Mouse (Mus musculus) G1E-ER4 (cell line): ENCODE data around the gene Taok3. TPM values are rescaled to one million over a fixed set of nuclear protein-coding genes. Genes with fewer than 3 reads are reported as not detected.

Experiments used
- GATA1 ChIP-seq: IDR thresholded peaks from one replicate; pipeline ENCODE4 v1.8.0; 2012; ENCODE audit warnings: low read length, inconsistent platforms
- polyA plus RNA-seq: library from polyadenylated mRNA; stranded (reverse); fragments of >175 nt; gene quantifications from 2 replicates; pipeline ENCODE4 v1.2.3, GENCODE M21; 2012

Gene Taok3
- polyA plus RNA-seq, 1 experiment: 59.0 TPM

- TF ChIP-seq GATA1: no peak
Measured at GRCm38 (mm10) chr5:117282360-117282759, 162.4 kb downstream of the Taok3 start.

- no peak for TF ChIP-seq GATA1
Measured at GRCm38 (mm10) chr5:117284029-117284428, 164.1 kb downstream of the Taok3 start.

- TF ChIP-seq GATA1: no peak
Measured at GRCm38 (mm10) chr5:117284682-117285081, 164.8 kb downstream of the Taok3 start.

GRCm38 (mm10) chr5:117285266-117285665 lies 165.3 kb downstream of the Taok3 start:
- no peak for TF ChIP-seq GATA1

- TF ChIP-seq GATA1: no peak
Measured at GRCm38 (mm10) chr5:117286286-117286685, 166.4 kb downstream of the Taok3 start.

GRCm38 (mm10) chr5:117286831-117287822 lies 167.2 kb downstream of the Taok3 start, which contains the start of gene Pebp1:
TSS of gene Pebp1 (minus strand) at chr5:117287625.
- no peak for TF ChIP-seq GATA1

- TF ChIP-seq GATA1: no peak
Measured at GRCm38 (mm10) chr5:117289646-117290045, 169.7 kb downstream of the Taok3 start.

- TF ChIP-seq GATA1: no peak
Measured at GRCm38 (mm10) chr5:117290081-117290480, 170.2 kb downstream of the Taok3 start.

- TF ChIP-seq GATA1: no peak
Measured at GRCm38 (mm10) chr5:117291312-117291711, 171.4 kb downstream of the Taok3 start.

- no peak for TF ChIP-seq GATA1
Measured at GRCm38 (mm10) chr5:117292547-117292946, 172.6 kb downstream of the Taok3 start.

- TF ChIP-seq GATA1: no peak
Measured at GRCm38 (mm10) chr5:117295011-117295410, 175.1 kb downstream of the Taok3 start.

GRCm38 (mm10) chr5:117302899-117303298 lies 183.0 kb downstream of the Taok3 start:
- TF ChIP-seq GATA1: no peak

GRCm38 (mm10) chr5:117303691-117304579 lies 184.0 kb downstream of the Taok3 start:
- TF ChIP-seq GATA1: no peak

- TF ChIP-seq GATA1: peak; percentile 19
Measured at GRCm38 (mm10) chr5:117304947-117305346, 185.0 kb downstream of the Taok3 start.

GRCm38 (mm10) chr5:117305754-117306153 lies 185.8 kb downstream of the Taok3 start:
- no peak for TF ChIP-seq GATA1

GRCm38 (mm10) chr5:117306826-117307225 lies 186.9 kb downstream of the Taok3 start:
- TF ChIP-seq GATA1: no peak
